Mouse (Mus musculus): ENCODE results near the gene D630023F18Rik.

The D630023F18Rik gene

GRCm38 (mm10) chr1:65109756-65110435 lies 13.1 kb downstream of the D630023F18Rik start:
- DNase-seq (ENCODE audit: low spot score in 2 of 2) = no peak

GRCm38 (mm10) chr1:65109196-65109595 lies 13.8 kb downstream of the D630023F18Rik start:
- no peak for DNase-seq (ENCODE audit: low spot score in 2 of 2)

- DNase-seq (ENCODE audit: low spot score in 2 of 2) = no peak
Measured at GRCm38 (mm10) chr1:65107654-65108279, 15.2 kb downstream of the D630023F18Rik start.

- DNase-seq (ENCODE audit: low spot score in 2 of 2) = no peak
Measured at GRCm38 (mm10) chr1:65103273-65103672, 19.7 kb downstream of the D630023F18Rik start, which contains the start of gene Cryga. Cryga (minus strand) TSS chr1:65103373.

- no peak for DNase-seq (ENCODE audit: low spot score in 2 of 2)
Measured at GRCm38 (mm10) chr1:65096953-65097352, 26.1 kb downstream of the D630023F18Rik start.

- DNase-seq (ENCODE audit: low spot score in 2 of 2) = no peak
Measured at GRCm38 (mm10) chr1:65091566-65091965, 31.4 kb downstream of the D630023F18Rik start.

- no peak for DNase-seq (ENCODE audit: low spot score in 2 of 2)
Measured at GRCm38 (mm10) chr1:65090370-65090769, 32.6 kb downstream of the D630023F18Rik start.

GRCm38 (mm10) chr1:65088567-65089356 lies 34.3 kb downstream of the D630023F18Rik start:
- DNase-seq (ENCODE audit: low spot score in 2 of 2) = no peak

GRCm38 (mm10) chr1:65082188-65082587 lies 40.8 kb downstream of the D630023F18Rik start, which contains the start of gene Crygb:
Crygb (minus strand) TSS chr1:65082288.
- DNase-seq (ENCODE audit: low spot score in 2 of 2) = no peak

GRCm38 (mm10) chr1:65075607-65076006 lies 47.4 kb downstream of the D630023F18Rik start:
- DNase-seq (ENCODE audit: low spot score in 2 of 2) = no peak

- no peak for DNase-seq (ENCODE audit: low spot score in 2 of 2)
Measured at GRCm38 (mm10) chr1:65073589-65073988, 49.4 kb downstream of the D630023F18Rik start, which contains the start of gene Crygc. Crygc (minus strand) TSS chr1:65073689.

- no peak for DNase-seq (ENCODE audit: low spot score in 2 of 2)
Measured at GRCm38 (mm10) chr1:65067842-65068241, 55.2 kb downstream of the D630023F18Rik start.

GRCm38 (mm10) chr1:65064201-65064600 lies 58.8 kb downstream of the D630023F18Rik start:
- no peak for DNase-seq (ENCODE audit: low spot score in 2 of 2)

GRCm38 (mm10) chr1:65063352-65063751 lies 59.7 kb downstream of the D630023F18Rik start, which contains the start of gene Crygd:
Crygd (minus strand) TSS chr1:65063452.
- DNase-seq (ENCODE audit: low spot score in 2 of 2) = no peak
